Mouse (Mus musculus) small intestine, adult 2 months (tissue): ENCODE data around the gene Dnah3. TPM values are rescaled to one million over a fixed set of nuclear protein-coding genes. Genes with fewer than 3 reads are reported as not detected.

Source experiments
- H3K27ac ChIP-seq: fragments of 200-500 bp; 2 replicates; pipeline ENCODE4 v1.5.1; 2012; ENCODE audit warnings: low read depth, low read length, control low read depth, inconsistent platforms; ENCODE audit not compliant: insufficient read depth
- H3K27me3 ChIP-seq: fragments of 200-500 bp; 2 replicates; pipeline ENCODE4 v1.6.1; 2012; ENCODE audit warnings: mild to moderate bottlenecking, moderate library complexity, low read length, inconsistent platforms; ENCODE audit not compliant: control insufficient read depth, insufficient read depth
- H3K36me3 ChIP-seq: fragments of 200-500 bp; 2 replicates; pipeline ENCODE4 v1.6.1; 2012; ENCODE audit warnings: mild to moderate bottlenecking, low read length, control low read depth, inconsistent platforms; ENCODE audit not compliant: control insufficient read depth, insufficient read depth
- H3K4me1 ChIP-seq: fragments of 200-500 bp; 2 replicates; pipeline ENCODE4 v1.6.1; 2012; ENCODE audit warnings: low read length, inconsistent platforms, mixed read lengths; ENCODE audit not compliant: control insufficient read depth, insufficient read depth, insufficient read length
- H3K4me3 ChIP-seq: fragments of 200-500 bp; 2 replicates; pipeline ENCODE4 v1.5.1; 2012; ENCODE audit warnings: low read depth, mild to moderate bottlenecking, control low read depth, inconsistent platforms, low read length, moderate library complexity
- CTCF ChIP-seq: fragments of 200-500 bp; IDR thresholded peaks from 2 replicates; pipeline ENCODE4 v1.5.1; 2012; ENCODE audit warnings: low read depth, mild to moderate bottlenecking, control low read depth, inconsistent platforms, low read length, moderate library complexity, mixed read lengths; ENCODE audit not compliant: insufficient replicate concordance, insufficient read length; ENCODE audit errors: extremely low read depth
- POLR2A ChIP-seq: fragments of 200-500 bp; IDR thresholded peaks from 2 replicates; pipeline ENCODE4 v1.6.1; 2012; ENCODE audit warnings: low read depth, mild to moderate bottlenecking, control low read depth, inconsistent platforms, low read length, moderate library complexity
- WGBS: fragments of 180-500 bp; shearing (Covaris S2); methylation state at CpG from one replicate; pipeline ENCODE4 v1.1.7; 2018; 5-methylcytosine and 5-hydroxymethylcytosine counted together
- polyA plus RNA-seq: library from polyadenylated mRNA; depleted of rRNA; stranded (reverse); fragments of >200 nt; gene quantifications from 2 replicates; pipeline ENCODE4 v1.2.3, GENCODE M21; 2012

Dnah3 gene
- polyA plus RNA-seq, 1 experiment: not detected

DNA sequence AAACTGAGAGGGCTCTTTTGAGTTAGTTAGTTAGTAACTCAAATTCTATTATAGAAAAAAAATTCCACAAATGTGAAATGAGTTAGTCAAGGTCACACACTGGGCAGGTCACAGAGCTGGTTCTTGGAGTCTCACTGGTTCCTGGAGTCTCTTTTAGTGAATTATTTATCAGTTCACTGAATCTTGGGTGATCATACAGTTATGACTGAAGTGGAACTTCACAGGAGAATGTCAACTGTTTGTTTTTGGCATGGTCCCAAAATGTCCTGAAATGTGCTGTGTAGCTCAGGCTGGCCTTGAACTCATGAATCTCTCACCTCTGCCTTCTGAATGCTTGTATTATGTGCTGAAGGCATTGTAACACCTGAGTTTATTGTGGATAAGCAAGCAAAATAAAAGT is 137.7 kb downstream of the Dnah3 start:
- TF ChIP-seq POLR2A: no peak
- Histone ChIP-seq H3K27ac (no peak overlapping the region), H3K4me3 (no peak overlapping the region), H3K36me3 (no peaks in the 10 kb centered on the region), H3K4me1 (no peaks in the 10 kb centered on the region), H3K27me3 (no peaks in the 10 kb centered on the region)

DNA sequence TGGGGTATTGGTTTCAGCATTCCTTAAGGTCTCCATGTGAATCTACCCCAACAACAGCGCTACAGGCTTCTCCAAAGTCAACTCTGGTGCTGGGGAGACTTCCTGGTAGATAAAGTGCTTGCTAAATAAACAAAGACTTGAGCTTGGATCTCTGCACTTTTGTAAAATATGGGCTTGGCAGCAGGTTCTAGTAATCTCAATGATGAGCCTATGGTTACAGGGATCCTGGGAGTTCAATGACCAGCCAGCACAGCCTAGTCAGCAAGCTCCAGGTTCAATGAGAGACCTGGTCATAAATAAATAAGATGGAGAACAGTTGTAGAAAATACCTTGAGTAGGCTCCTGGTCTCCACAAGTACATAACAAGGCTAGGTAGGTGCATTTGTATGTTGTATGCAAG is 141.0 kb downstream of the Dnah3 start:
- H3K4me3 ChIP-seq: no peak overlapping the region

GRCm38 (mm10) chr7:119941569-119941968 is 153.5 kb downstream of the Dnah3 start:
- H3K27ac ChIP-seq: no peak overlapping the region
- H3K27me3 ChIP-seq: no peaks in the 10 kb centered on the region
- WGBS: 61% methylated on average over 2 of the region's 2 CpGs
- TF ChIP-seq CTCF (no peak), POLR2A (no peak)
- H3K4me1 ChIP-seq: no peaks in the 10 kb centered on the region
- H3K36me3 ChIP-seq: no peaks in the 10 kb centered on the region
- no peak overlapping the region for H3K4me3 ChIP-seq

More for the DNA sequence above, 141.0 kb downstream of the Dnah3 start:
- Histone ChIP-seq H3K27ac (no peak overlapping the region), H3K36me3 (no peaks in the 10 kb centered on the region), H3K4me1 (no peaks in the 10 kb centered on the region), H3K27me3 (no peaks in the 10 kb centered on the region)
- TF ChIP-seq CTCF (no peak), POLR2A (no peak)
- WGBS: 22% methylated on average over 1 of the region's 1 CpGs

GRCm38 (mm10) chr7:119937036-119937435 is 158.0 kb downstream of the Dnah3 start:
- no peak for TF ChIP-seq CTCF
- TF ChIP-seq POLR2A: no peak
- no peak overlapping the region for H3K4me3 ChIP-seq
- H3K27ac ChIP-seq: no peak overlapping the region
- WGBS: 63% methylated on average over 5 of the region's 5 CpGs
- no peaks in the 10 kb centered on the region for H3K27me3 ChIP-seq
- no peaks in the 10 kb centered on the region for H3K4me1 ChIP-seq
- no peaks in the 10 kb centered on the region for H3K36me3 ChIP-seq

- Histone ChIP-seq H3K36me3 (no peaks in the 10 kb centered on the region), H3K27ac (no peak overlapping the region), H3K4me3 (no peak overlapping the region), H3K27me3 (no peaks in the 10 kb centered on the region), H3K4me1 (no peaks in the 10 kb centered on the region)
- no peak for TF ChIP-seq POLR2A
- TF ChIP-seq CTCF: no peak
Measured at GRCm38 (mm10) chr7:119936321-119936720, 158.8 kb downstream of the Dnah3 start.

- H3K27me3 ChIP-seq: no peaks in the 10 kb centered on the region
- H3K4me3 ChIP-seq: no peak overlapping the region
- H3K4me1 ChIP-seq: no peaks in the 10 kb centered on the region
- TF ChIP-seq POLR2A (no peak), CTCF (no peak)
- no peak overlapping the region for H3K27ac ChIP-seq
- no peaks in the 10 kb centered on the region for H3K36me3 ChIP-seq
- 59% methylated on average over 2 of the region's 2 CpGs for WGBS
Measured at GRCm38 (mm10) chr7:119928783-119929440, 166.2 kb downstream of the Dnah3 start.

DNA sequence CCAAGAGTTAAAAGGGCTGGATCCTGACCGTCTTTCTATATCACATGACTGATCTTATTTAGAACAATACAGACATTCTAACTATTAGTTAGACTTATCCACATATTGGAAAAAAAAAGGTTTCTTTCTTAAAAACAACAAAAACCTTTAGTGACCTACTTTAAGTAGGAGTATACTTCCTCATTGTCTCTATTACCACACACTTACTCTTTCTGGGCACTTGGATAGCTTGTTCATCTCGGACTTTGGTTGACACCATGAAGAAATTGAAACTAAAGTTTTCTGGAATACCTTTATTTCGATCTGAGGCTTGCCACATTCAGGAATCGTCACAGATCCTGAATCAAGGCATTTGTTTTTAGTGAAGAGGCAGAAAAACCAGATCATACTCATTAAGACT is 174.0 kb downstream of the Dnah3 start:
- H3K27me3 ChIP-seq: no peaks in the 10 kb centered on the region
- no peak overlapping the region for H3K27ac ChIP-seq
- 38% methylated on average over 4 of the region's 4 CpGs for WGBS
- no peaks in the 10 kb centered on the region for H3K36me3 ChIP-seq
- no peak for TF ChIP-seq POLR2A
- TF ChIP-seq CTCF: no peak
- no peak overlapping the region for H3K4me3 ChIP-seq
- no peaks in the 10 kb centered on the region for H3K4me1 ChIP-seq
